Mouse (Mus musculus) liver, postnatal 0 days (tissue): Measurements from ENCODE around the gene Cfap161.

ENCODE experiments used
- CTCF ChIP-seq: sonication (generic); IDR thresholded peaks from 2 replicates; pipeline ENCODE4 v1.5.1; 2016; ENCODE audit warnings: antibody characterized with exemption, low read depth
- EP300 ChIP-seq: IDR thresholded peaks from 2 replicates; pipeline ENCODE4 v1.6.1; 2016; ENCODE audit warnings: antibody characterized with exemption, low read depth, mild to moderate bottlenecking

DNA sequence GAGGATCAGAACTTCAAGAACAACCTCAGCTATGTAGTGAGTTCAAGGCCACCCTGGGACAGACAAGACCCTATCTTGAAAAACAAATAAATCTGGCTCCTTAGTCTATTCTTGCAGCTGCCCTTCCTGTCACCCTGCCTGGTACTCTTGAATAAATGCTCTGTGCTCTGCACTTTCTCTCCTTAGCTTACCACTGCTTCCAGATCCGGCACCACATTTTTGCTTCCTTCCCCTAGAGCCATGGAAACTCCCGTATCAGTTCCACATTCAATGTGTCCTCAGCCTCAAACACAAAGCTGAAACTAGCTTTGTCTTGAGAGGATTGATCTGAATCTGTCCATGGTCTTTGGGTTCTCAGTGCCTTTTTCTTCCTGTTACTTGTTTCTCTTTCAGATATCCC is 70.1 kb downstream of the Cfap161 start:
- TF ChIP-seq CTCF (no peak), EP300 (no peak)
